Mouse (Mus musculus) mature B cell (primary cell): ENCODE results near the gene Gprin2.

Experiments used
- in situ Hi-C: fragments of 300-500 bp; cut with MboI; formaldehyde crosslinking; loops from 2 replicates; pipeline ENCODE4 v1.14.3; 2019

The Gprin2 gene

DNA sequence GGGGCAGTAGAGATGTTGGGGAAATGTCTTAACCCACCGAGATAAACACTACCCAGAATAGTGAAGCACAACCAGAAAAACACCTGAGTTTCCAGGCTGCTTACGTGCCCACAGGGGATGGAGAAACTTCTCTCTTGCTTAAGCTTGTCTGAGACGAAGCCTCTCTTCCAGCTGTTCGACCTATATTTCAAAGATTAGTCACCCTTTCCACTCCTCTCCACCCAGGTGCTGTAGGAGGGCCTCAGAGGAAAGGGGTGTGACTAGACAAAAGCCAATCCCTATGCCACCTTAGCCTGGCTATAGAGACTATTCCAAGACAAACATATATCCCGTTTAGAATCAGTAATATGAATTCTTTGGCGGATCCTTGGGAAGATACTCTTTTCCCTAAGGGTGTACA lies 6.5 kb upstream of the Gprin2 start:
- in situ Hi-C loops: no loop called here

DNA sequence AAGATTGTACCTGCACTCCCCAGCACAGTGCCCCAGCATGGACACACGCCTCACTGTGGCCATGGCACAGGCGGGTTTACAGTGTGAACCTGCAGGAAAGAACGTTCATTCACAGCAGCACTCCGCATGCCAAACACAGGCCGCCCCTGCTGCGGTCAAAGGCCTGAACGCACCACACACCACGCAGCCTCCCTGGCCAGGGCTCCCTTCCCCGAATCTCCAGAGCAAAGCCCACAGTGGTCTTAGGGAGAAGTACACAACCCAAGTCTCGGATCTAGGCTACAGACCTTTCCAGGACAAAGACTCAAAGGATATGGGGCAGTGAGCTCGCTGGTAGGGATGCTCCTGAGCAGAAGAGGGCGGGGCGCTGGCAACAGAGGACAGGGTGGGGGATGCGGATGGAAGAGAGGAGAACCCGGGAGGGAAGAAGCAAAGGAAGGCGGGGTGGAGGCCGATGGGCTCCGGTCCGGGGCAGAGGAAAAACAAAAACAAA lies 669 bp downstream of the Gprin2 start:
- in situ Hi-C loops: no loop called here

DNA sequence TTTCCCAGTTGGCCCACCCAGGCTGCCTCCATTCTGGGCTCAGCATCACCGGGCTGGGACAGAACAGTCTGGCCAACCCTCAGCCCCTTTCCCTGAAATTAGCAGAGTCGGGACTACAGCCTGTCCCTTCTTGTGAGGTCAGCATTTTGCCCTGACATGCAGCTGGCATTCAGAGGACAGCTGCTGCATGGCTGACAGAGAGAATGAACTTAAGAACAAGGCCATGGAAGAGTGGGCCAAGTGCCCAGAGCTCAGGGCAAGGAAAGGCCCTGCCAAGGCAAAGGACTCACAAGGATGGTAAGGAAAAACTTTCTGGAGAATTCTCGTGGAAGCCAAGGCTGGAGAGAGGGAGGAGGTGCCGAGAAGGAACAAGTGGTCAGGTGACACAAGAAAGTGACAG lies 4.7 kb downstream of the Gprin2 start:
- in situ Hi-C loops: no loop called here

DNA sequence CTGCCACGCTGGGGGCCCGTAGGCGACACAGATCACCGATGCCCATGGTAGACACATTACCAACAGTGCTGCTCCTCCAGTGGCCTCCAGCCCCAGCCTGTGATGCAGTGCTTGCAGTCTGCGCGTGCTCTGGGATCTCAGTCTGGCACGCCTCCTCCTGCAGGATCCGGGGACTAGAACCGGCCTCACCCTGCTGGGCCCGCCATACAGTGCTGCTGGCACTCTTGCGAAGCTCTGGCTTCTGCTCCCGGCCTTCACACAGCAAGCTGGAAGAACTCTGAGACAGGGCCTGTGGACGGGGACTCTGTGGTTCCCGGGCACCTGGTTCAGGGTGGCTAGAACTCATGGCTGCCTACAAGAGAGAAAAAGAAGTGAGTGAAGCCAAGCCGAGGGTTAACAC lies 6.0 kb downstream of the Gprin2 start:
- in situ Hi-C loops: no loop called here

DNA sequence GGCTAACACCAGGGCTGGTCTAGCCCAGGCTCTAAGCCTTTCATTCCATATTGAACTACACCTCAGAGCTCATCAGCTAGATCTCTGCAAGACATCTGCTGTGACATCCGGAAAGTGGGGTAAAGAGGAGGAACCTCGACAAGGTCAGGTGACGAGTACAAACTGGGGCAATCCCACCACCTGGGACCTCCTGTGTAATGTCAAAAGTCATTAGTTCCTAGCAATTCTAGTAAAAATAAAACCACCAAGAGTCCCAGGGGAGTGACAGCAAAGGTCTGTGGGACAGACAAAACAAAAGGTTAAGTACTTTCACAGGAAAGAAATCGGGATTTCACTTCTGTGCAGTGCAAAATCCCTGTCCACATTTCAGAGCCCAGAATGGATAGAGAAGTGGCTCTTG lies 7.6 kb downstream of the Gprin2 start:
- in situ Hi-C loops: no loop called here

DNA sequence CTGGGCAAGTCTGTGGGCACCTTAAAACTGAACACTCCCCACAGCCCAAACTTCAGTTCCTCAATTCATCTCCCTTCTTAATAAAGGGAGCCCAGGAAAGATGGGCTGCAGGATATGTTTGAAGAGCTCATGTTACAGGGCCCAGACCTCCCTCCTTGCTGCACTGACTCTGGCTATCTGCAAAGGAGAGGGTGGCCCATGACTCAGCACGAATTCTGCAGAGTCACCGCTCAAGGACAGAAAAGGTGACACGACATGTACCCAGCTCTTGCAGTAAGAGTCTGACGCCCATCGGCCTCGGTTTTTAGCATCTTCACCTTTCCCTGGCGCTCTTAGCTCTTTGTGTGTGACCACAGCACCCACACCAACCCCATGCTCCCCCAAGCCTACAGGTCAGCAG lies 11.1 kb downstream of the Gprin2 start:
- in situ Hi-C loops: no loop called here

DNA sequence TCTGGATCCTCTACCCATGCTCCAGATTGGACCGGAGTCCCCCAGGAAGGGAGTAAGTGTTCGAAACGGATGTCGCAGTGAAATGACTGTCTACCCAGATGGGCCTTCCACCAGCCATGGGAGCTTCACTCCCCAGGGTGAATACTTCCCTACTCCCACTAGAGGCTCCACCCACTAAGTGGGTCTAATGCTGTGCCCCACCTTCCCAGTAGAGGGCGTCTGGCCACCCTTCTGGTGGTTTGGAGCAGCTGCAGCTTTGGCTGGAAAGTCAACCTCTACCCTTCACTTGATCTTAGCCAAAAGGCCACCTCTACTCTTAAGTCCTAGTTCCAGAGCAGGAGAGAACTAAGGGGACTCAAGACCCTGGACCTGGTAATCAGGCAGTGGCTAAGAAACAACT lies 12.8 kb downstream of the Gprin2 start:
- in situ Hi-C loops: no loop called here

DNA sequence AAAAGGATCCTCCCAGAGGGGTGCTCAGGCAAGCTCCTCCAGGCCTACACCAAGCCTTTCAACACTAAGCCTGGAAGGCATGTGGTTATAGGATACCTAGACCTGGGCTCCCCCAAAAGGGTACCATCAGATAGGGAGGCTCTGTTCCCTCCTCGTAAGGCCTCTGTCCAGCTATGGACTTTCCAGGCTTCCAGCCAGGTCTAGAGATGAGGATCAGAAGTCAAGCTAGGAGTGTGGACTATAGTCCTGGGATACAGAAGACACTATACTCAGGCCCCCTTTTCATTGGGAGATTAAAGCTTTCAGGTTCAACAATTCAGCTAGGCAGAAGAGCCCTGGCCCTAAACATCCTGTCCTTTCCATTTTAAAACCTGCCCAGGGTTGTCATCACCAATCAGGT lies 18.4 kb downstream of the Gprin2 start:
- in situ Hi-C loops: no loop called here

DNA sequence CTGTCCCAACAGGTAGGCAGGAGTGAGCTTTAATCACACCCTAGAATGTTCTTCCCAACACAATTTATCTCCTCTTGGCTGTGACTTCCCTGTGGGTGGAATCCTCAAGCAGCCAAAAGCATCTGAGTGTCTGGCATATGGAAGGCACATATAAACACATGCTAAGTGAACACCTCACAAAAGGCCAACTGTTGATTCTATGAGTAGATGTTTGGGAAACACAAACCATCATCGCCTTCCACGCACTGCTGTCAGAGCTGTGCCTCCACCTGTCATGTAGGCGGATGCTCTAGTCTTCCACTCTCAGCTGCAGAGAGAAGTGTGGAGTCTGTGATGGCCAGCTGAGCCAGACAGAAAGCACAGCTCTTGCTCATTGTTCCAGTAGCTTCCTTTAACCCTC lies 22.1 kb downstream of the Gprin2 start:
- in situ Hi-C loops: no loop called here

DNA sequence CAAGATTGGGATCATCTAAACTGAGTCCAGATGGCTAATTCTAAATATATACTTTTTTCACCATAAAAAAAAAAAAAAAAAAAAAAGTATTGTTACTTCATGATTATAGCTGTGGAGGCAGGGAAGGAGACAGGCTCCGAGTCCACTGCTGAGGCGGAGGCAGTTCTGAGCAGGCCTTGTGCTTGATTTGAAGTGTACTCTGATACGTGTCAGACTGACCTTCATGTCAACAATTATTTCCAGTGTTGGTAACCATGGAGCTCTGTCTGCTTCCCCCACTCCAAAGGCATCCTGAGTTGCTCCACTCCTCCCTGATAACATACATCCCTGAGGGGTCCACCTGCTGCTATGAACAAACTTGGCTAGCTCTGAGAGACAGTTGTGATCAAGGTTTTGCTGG lies 30.3 kb downstream of the Gprin2 start:
- in situ Hi-C loops: no loop called here

DNA sequence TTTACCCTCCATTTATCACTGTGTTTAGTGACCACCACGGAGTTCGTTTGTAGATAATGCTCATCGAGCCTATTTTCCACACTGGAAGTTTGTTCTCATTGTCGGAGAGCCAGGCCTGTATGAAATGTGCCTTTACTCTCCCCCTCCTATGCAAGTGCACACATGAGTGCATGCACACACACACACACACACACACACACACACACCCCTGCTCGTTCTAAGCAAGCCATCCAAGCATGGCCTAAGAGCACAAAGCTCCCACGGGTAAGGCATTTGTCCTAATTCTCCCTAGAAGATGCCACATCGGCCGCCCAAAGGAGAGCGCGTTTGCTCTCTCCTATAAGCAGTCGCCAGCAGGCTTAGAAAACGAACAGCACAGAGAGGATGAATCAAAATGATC lies 45.7 kb downstream of the Gprin2 start:
- in situ Hi-C loops: no loop called here

DNA sequence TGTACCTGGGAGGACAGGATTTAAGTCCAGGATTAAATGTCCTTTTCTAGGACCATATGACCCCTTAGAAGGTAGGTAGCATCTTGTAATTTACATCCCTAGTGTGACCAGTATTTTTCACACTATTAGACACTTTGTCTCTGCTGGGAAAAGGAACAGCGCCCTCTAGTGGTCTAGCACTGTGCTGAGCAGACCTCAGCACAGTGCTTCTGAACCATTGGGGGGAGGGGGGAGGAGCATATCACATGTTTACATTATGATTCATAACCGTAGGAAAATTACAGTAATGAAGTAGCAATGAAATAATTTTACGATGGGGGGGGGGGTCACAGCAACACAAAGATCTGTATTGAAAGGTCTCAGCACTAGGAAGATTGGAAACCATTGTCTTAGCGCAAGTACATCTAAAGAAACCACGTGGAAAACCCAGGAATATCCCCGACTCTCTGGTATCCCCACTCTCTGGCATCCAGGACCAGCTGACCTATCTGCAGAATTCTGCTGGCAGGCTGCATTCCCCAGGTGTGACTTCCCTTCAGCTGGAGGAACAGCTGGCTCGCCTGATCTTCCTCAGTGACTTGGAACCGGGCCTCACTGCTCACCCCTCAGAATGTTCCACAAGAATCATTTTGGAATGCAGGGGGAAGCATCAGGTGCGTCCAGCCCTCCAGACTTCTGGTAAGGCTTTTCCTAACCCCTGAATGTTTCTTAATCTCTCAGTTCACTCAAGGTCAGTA lies 46.7 kb downstream of the Gprin2 start:
- in situ Hi-C loops: no loop called here

DNA sequence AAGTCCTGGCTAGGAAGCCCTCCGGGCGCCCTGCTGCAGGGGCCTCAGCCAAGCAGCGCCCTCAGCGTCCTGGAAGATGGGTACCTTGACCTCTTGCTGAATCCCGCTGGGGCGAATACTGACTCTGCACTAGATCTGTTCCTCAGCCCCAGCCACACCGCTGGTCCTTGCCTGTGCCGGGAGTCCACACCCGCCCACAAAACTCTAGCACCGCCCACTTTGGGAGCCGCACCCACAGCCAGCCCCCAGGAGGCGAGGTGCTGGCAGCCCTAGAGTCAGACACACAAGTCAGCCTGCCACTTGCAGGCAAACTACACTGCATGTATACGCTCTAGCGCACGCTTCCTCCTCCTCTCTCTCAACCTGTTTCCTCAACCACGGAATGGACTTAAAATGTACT lies 49.1 kb downstream of the Gprin2 start, which contains the start of gene Npy4r:
Gene Npy4r (minus strand): TSS at position 148 of the 400 bp plus-strand sequence.
- in situ Hi-C loops: no loop called here

DNA sequence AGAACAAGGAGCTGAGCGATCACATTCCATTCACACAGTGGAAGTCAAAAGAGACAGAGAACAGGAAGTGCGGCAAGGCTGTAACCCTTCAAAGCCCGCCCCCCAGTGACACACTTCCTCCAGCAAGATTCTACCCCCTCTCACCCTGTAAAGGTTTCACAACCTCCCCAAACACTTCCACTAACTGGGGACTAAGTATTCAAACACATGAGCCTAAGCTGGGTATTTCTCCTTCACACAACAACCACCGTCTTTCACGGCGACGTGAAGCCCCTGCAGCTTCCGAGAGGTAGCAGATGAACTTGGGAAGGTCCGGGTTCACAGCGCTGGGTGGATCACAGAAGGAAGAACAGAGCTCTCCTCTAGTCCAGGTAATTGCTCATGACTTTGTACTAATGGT lies 58.5 kb downstream of the Gprin2 start:
- in situ Hi-C loops: no loop called here

DNA sequence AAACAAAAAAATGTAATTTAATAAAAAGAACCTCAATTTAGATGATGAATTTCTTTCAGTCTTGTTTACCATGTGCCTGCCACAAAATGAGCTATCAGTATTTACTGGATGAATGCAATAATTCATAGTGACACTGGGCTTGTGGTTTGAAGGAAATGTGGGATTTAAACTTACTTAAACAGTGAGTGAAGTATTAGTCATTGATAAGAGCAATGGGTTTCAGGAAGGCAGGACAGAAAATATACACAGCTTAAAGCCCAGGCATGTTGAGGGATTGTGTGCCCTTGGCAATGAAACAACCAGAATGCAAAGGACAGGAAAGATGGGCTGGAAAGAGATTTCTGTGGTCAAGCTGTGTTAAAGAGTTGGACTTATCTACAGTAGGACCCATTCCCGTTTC lies 59.1 kb downstream of the Gprin2 start:
- in situ Hi-C loops: no loop called here

DNA sequence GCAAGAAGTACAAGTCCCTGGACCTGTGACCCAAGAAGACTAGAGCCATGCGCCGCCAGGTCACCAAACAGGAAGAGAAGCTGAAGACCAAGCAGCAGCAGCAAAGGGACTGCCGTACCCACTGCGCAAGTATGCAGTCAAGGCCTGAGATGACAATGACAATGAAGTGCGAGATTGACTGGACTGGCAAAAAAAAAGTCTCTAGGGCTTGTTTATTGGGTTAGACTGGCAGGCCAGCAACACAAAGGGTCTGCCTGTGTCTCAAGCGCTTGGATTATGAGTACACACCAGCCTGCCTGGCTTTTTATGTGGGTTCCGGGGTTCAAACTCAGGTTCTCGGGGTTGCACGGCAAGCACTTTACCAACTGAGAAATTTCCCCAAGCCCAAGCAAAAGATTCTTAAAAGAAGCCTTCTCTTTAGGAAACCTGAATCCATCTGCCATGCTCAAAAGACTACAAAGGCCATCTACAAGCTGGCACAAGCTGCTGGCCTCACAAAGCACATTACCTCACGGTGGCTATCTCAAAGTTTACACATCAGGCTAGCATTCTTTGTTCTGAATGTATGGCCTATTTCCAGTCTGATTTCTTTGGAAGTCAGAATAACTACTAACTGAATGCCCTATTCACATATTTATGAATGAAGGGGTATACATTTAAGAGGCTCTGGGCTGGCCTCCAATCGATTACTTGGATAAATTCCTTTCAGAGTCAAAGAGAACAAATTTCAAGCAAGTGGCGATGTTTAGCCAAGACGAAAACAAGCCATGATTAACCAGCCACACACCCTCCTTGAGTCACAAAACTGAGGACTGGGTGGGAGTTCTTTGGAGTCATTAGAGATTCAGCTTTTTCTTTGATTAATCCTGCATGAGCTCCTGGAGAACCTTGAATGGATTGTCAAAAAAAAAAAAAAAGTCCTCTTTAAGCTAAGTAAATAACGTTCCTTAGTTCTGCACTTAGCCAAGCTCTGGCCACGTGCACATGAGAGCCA lies 61.5 kb downstream of the Gprin2 start:
- in situ Hi-C loops: no loop called here
